Mouse (Mus musculus): ENCODE results near the gene Gm3020. TPM values are rescaled to one million over a fixed set of nuclear protein-coding genes. Genes with fewer than 3 reads are reported as not detected.
"Not testable (repeated sequence)": the region's sequence is repeated elsewhere in the genome, so short reads cannot be mapped to it uniquely, and the experiment has no call there.

Gene Gm3020
- 1.2 and 1.3 TPM in 2 replicates for polyA plus RNA-seq (2014; fragmentation: Nextera tagmentation; extraction: Ambion mirVana)

DNA sequence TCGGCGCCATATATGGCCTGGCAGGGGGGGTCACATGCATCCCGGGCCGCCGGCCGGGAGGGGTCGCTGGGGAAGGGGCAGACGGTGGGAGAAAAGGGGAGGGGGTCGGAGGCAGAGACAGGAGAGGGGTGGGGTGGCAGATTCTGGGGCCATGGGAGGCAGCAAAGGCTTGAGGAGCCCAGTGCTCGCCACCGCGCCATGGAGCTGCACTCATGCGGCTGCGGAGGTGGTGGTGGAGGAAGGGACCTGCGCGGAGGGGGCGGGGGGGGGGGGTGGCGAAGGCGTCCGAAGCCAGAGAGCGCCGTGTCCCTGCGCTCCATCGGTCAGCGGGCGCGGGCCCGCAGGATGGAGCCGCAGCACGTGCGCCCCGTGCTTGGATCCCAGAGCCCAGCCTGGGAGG is at the start of gene Gm3020:
Gm3020 (plus strand) TSS at position 301 of the 400 bp plus-strand sequence.
- H3K36me3 ChIP-seq (ENCODE audit: insufficient read depth); ATAC-seq (ENCODE audit: insufficient read depth); DNase-seq; H3K4me1 ChIP-seq (ENCODE audit: insufficient read depth); H3K4me3 ChIP-seq (ENCODE audit: low read depth, low read length); H3K4me2 ChIP-seq; H3K9me3 ChIP-seq (ENCODE audit: low read depth, low read length); H3K27ac ChIP-seq (ENCODE audit: low read depth); H3K27me3 ChIP-seq (ENCODE audit: insufficient read depth, low read length); H3K9ac ChIP-seq: not testable (repeated sequence)
- WGBS, result no CpG with 5 or more reads among the region's 32 CpGs

DNA sequence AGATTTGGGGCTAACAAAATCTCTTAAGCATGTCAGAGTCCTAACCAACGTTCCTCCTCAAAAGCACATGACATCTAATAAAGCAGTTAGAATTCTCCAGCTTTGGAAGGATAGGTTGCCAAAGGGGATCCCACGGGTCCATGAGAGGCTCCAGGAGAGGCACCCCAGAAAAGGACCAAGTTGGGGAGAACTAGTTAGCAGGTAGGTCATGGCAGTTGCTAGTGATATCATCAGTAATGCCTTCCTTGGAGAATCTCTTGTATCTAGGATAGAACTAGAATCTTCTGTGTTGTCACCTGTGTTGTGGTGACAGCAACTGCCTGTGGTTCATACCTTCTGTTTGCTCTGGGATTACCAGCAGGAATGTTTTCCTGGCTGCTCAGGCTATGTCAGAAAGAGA is 17.6 kb upstream of the Gm3020 start, which contains the start of gene Gm3012:
Gm3012 (plus strand) TSS at position 301 of the 400 bp plus-strand sequence.
- DNase-seq; ATAC-seq (ENCODE audit: insufficient read depth); H3K4me1 ChIP-seq (ENCODE audit: insufficient read depth); H3K36me3 ChIP-seq (ENCODE audit: insufficient read depth); H3K9ac ChIP-seq; H3K4me3 ChIP-seq (ENCODE audit: low read depth, low read length); H3K9me3 ChIP-seq (ENCODE audit: low read depth, low read length); H3K4me2 ChIP-seq; H3K27ac ChIP-seq (ENCODE audit: low read depth); H3K27me3 ChIP-seq (ENCODE audit: insufficient read depth, low read length): not testable (repeated sequence)
- WGBS, result no CpG with 5 or more reads among the region's 2 CpGs

DNA sequence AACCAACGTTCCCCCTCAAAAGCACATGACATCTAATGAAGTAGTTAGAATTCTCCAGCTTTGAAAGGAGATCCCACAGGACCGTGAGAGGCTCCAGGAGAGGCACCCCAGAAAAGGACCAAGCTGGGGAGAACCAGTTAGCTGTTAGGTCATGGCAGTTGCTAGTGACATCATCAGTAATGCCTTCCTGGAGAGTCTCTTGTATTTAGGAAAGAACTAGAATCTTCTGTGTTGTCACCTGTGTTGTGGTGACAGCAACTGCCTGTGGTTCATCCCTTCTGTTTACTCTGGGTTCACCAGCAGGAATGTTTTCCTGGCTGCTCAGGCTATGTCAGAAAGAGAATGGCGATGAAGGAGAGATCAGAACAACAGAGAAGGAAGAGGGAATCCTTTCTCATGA is 36.7 kb downstream of the Gm3020 start, which contains the start of gene Gm3043:
Gm3043 (plus strand) TSS at position 301 of the 400 bp plus-strand sequence.
- H3K4me2 ChIP-seq; H3K9ac ChIP-seq; H3K9me3 ChIP-seq (ENCODE audit: low read depth, low read length); H3K36me3 ChIP-seq (ENCODE audit: insufficient read depth); H3K27ac ChIP-seq (ENCODE audit: low read depth); DNase-seq; H3K4me3 ChIP-seq (ENCODE audit: low read depth, low read length); H3K27me3 ChIP-seq (ENCODE audit: insufficient read depth, low read length); ATAC-seq (ENCODE audit: insufficient read depth); H3K4me1 ChIP-seq (ENCODE audit: insufficient read depth): not testable (repeated sequence)
- WGBS, result no CpG with 5 or more reads among the region's 3 CpGs

Other genes with a start within 250 kb of the Gm3020 start
- 1.2 and 1.3 TPM in 2 replicates for gene Gm10409, start 239.4 kb upstream of the Gm3020 start, polyA plus RNA-seq (2014; fragmentation: Nextera tagmentation; extraction: Ambion mirVana)
- gene Gm3005, start 223.9 kb upstream of the Gm3020 start, polyA plus RNA-seq (2014; fragmentation: Nextera tagmentation; extraction: Ambion mirVana), result 0.59 and 0.64 TPM in 2 replicates
- not detected in 2 replicates for gene Gm10408, start 202.7 kb upstream of the Gm3020 start, polyA plus RNA-seq (2014; fragmentation: Nextera tagmentation; extraction: Ambion mirVana)
- gene Gm3012, start 17.5 kb upstream of the Gm3020 start, polyA plus RNA-seq (2014; fragmentation: Nextera tagmentation; extraction: Ambion mirVana), result not detected in 2 replicates
- not detected in 2 replicates for gene Gm3043, start 36.8 kb downstream of the Gm3020 start, polyA plus RNA-seq (2014; fragmentation: Nextera tagmentation; extraction: Ambion mirVana)
- gene Gm3002, start 158.0 kb downstream of the Gm3020 start, polyA plus RNA-seq (2014; fragmentation: Nextera tagmentation; extraction: Ambion mirVana), result not detected in 2 replicates
- 0.22 TPM in 1 of 2 replicates, not detected in the other for gene Gm3033, start 194.2 kb downstream of the Gm3020 start, polyA plus RNA-seq (2014; fragmentation: Nextera tagmentation; extraction: Ambion mirVana)
- 0.20 TPM in 1 of 2 replicates, not detected in the other for gene Gm2916, start 232.1 kb downstream of the Gm3020 start, polyA plus RNA-seq (2014; fragmentation: Nextera tagmentation; extraction: Ambion mirVana)

Measured in lung, embryonic 14.5 days (tissue).